9 mouse cellular contexts compared by ENCODE assay signal in the genomic region with DNA sequence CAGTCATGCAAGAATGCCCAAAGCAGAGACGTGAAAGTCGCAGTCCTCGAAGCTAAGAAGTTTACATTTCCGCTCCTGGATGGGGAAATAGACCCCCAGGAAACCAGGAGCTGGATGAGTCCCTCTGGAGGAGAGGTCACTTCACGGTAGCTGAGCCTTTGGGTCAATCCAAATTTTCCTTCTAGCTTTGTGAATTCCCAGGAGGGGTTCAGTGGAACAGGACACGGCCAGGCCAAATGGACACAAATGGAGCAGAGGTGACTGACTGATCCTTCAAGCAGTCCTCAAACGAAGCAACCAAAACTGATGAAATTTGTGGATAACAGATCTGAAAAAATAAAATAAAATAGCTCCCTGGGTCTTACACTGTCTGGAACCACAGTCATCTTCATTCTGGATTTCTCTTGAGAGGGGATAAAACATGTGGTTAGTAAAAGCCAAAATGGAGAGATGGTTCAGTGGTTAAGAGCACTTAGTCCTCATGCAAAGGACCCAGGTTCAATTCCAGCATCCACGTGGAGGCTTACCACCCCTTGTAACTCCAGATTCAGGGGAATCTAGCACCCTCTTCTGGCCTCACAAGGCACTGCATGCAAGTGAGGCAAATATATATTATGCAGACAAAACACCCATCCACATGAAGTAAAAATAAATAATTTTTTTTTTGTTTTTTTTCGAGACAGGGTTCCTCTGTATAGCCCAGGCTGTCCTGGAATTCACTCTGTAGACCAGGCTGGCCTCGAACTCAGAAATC. TPM values are rescaled to one million over a fixed set of nuclear protein-coding genes. Genes with fewer than 3 reads are reported as not detected.
DNase-seq lines count a peak whose midpoint lies in the region; ATAC-seq and TF ChIP-seq lines count a peak whose summit lies in the region.
"Had no signal": no experiment of that assay in that cellular context is flagged by ENCODE, and none has a peak within 500 bp of the region (broad histone marks: within the 10 kb centered on the region; RNA-seq: fewer than 3 reads in every experiment).

No protein-coding gene starts in this region.

- no peak for TF ChIP-seq EP300 in stomach, postnatal 0 days (optimal IDR thresholded peaks at IDR 0.05)

- TF ChIP-seq CTCF in bone marrow macrophage, adult 2 months (IDR thresholded peaks at IDR 0.05; ENCODE audit: low read depth, low read length): 0 out of 2 replicates have a peak, but pooled peaks have one; percentile 5
- peak; percentile 75 for TF ChIP-seq CTCF in stomach, postnatal 0 days (IDR thresholded peaks at IDR 0.05; ENCODE audit: low read depth)

- no peaks in the 10 kb centered on the region for H3K27me3 ChIP-seq in kidney, embryonic 14.5 days (ENCODE audit: control insufficient read depth, insufficient read depth, low read length)
- no peaks in the 10 kb centered on the region for H3K27me3 ChIP-seq in stomach, postnatal 0 days (ENCODE audit: control insufficient read depth, insufficient read depth, low read length)

- no peak for TF ChIP-seq POLR2A in bone marrow macrophage, adult 2 months (IDR thresholded peaks at IDR 0.05; ENCODE audit: borderline replicate concordance, low read depth, low read length)

- H3K4me2 ChIP-seq in kidney, embryonic 14.5 days (replicated peaks; ENCODE audit: low read depth, low read length): no peak overlapping the region
- no peak overlapping the region for H3K4me2 ChIP-seq in stomach, postnatal 0 days (replicated peaks; ENCODE audit: low read depth)

- in situ Hi-C loops in ES-E14 (cut with MboI; ENCODE audit: low sequenced_read_pairs in 2 of 2, unreplicated experiment in 2 of 2): no loop called here

- no peaks in the 10 kb centered on the region for H3K4me1 ChIP-seq in kidney, embryonic 14.5 days (ENCODE audit: control insufficient read depth, insufficient read depth, low read length)
- H3K4me1 ChIP-seq in ES-E14 (ENCODE audit: control insufficient read depth in 2 of 2, insufficient read depth in 2 of 2, low read length in 2 of 2, poor library complexity in 1 of 2): peaks cover 0 to 12% of the 10 kb centered on the region in 2 experiments; a peak in 3 of 4 replicates
- peaks cover 4% of the 10 kb centered on the region; the same call in 1 of the 2 replicates for H3K4me1 ChIP-seq in bone marrow macrophage, adult 2 months (ENCODE audit: control insufficient read depth, insufficient read depth, low read length)
- no peaks in the 10 kb centered on the region for H3K4me1 ChIP-seq in stomach, postnatal 0 days (replicated peaks; ENCODE audit: control insufficient read depth, insufficient read depth)

- no peak overlapping the region for H3K9ac ChIP-seq in kidney, embryonic 14.5 days (ENCODE audit: low read depth, low read length)
- peak overlapping the region; percentile 51; the same call in 1 of the 2 replicates for H3K9ac ChIP-seq in ES-E14 (ENCODE audit: insufficient read depth, low read depth, low read length, poor library complexity, severe bottlenecking)
- no peak overlapping the region for H3K9ac ChIP-seq in stomach, postnatal 0 days (ENCODE audit: low read length)

- DNase-seq in kidney, adult 18-20 months: peak; percentile 68
- no peak for DNase-seq in ES-E14 (ENCODE audit: low read depth, low spot score)
- DNase-seq in lung, adult 18-20 months: peak; percentile 41 to 64
- peak; percentile 52 for DNase-seq in stomach, postnatal 0 days (ENCODE audit: low spot score)
- DNase-seq in urinary bladder, postnatal 4 days (ENCODE audit: low spot score in 2 of 2): no peak
- DNase-seq in left cerebral cortex, adult 9 months (ENCODE audit: low spot score in 2 of 2): no peak

- H3K36me3 ChIP-seq in kidney, embryonic 14.5 days (ENCODE audit: control insufficient read depth, insufficient read depth, low read length): no peaks in the 10 kb centered on the region
- H3K36me3 ChIP-seq in ES-E14 (ENCODE audit: control insufficient read depth, insufficient read depth, low read length, poor library complexity, severe bottlenecking): no peaks in the 10 kb centered on the region
- H3K36me3 ChIP-seq in stomach, postnatal 0 days (ENCODE audit: control insufficient read depth, insufficient read depth, low read length): no peaks in the 10 kb centered on the region

- no peak overlapping the region for H3K4me3 ChIP-seq in kidney, embryonic 14.5 days (ENCODE audit: low read length)
- no peak overlapping the region for H3K4me3 ChIP-seq in ES-E14 (ENCODE audit: insufficient read depth in 1 of 2, low read depth in 1 of 2, low read length in 2 of 2, poor library complexity in 1 of 2, severe bottlenecking in 1 of 2)
- no peak overlapping the region for H3K4me3 ChIP-seq in bone marrow macrophage, adult 2 months (ENCODE audit: insufficient read depth, low read length)
- H3K4me3 ChIP-seq in stomach, postnatal 0 days (ENCODE audit: low read depth, low read length): no peak overlapping the region

- no peaks in the 10 kb centered on the region for H3K9me3 ChIP-seq in kidney, embryonic 14.5 days (ENCODE audit: control insufficient read depth, low read length)
- no peaks in the 10 kb centered on the region for H3K9me3 ChIP-seq in ES-E14 (ENCODE audit: control insufficient read depth, insufficient read depth, low read depth, low read length)
- H3K9me3 ChIP-seq in stomach, postnatal 0 days (ENCODE audit: control insufficient read depth, low read length): no peaks in the 10 kb centered on the region

- no peak for ATAC-seq in kidney, embryonic 14.5 days (ENCODE audit: low FRiP score, low TSS enrichment)
- no peak for ATAC-seq in stomach, postnatal 0 days (ENCODE audit: low FRiP score, low TSS enrichment)

- 58% methylated on average over 10 of the region's 10 CpGs for WGBS in kidney, embryonic 14.5 days
- 61% methylated on average over 10 of the region's 10 CpGs for WGBS in stomach, postnatal 0 days

- no peak overlapping the region for H3K27ac ChIP-seq in kidney, embryonic 14.5 days (ENCODE audit: low read depth, low read length)
- H3K27ac ChIP-seq in ES-E14 (ENCODE audit: insufficient read depth, low read depth, low read length, poor library complexity, severe bottlenecking): no peak overlapping the region
- H3K27ac ChIP-seq in bone marrow macrophage, adult 2 months (ENCODE audit: insufficient read depth, low read depth, low read length): no peak overlapping the region
- no peak overlapping the region for H3K27ac ChIP-seq in stomach, postnatal 0 days (replicated peaks)
- H3K27ac ChIP-seq: macrophage had no signal

TF ChIP-seq in ES-E14, 5 proteins besides CTCF, POLR2A, EP300 and RAD21:
- TF ChIP-seq ZC3H11A (IDR thresholded peaks at IDR 0.05; ENCODE audit: borderline replicate concordance, low read depth, low read length) (peak; percentile 71), MAFK (IDR thresholded peaks at IDR 0.05; ENCODE audit: insufficient read depth, low read depth, low read length) (no peak)

RNA-seq across cellular contexts. Expression of a gene that starts 11.4 kb away (rescaled TPM):
- 40.2 and 42.4 TPM in 2 replicates for polyA plus RNA-seq in kidney, embryonic 14.5 days (2014; fragmentation: Nextera tagmentation; extraction: Ambion mirVana)
- total RNA-seq in ES-E14 (2012; rRNA removed): 9.2 and 9.9 TPM in 2 replicates
- 13.5 and 15.3 TPM in 2 replicates for polyA plus RNA-seq in bone marrow macrophage, adult 2 months (2012; ENCODE audit: insufficient read depth, insufficient read length, missing spikeins)
- polyA plus RNA-seq in stomach, postnatal 0 days (2015; fragmentation: Nextera tagmentation; extraction: Ambion mirVana): 17.3 and 20.3 TPM in 2 replicates

RNA-seq across cellular contexts. Expression of a gene that starts 15.1 kb away (rescaled TPM):
- polyA plus RNA-seq in kidney, embryonic 14.5 days (2014; fragmentation: Nextera tagmentation; extraction: Ambion mirVana): 60.7 and 129 TPM in 2 replicates
- 134 and 168 TPM in 2 replicates for total RNA-seq in ES-E14 (2012; rRNA removed)
- 34.5 and 37.5 TPM in 2 replicates for polyA plus RNA-seq in bone marrow macrophage, adult 2 months (2012; ENCODE audit: insufficient read depth, insufficient read length, missing spikeins)
- 52.7 and 59.2 TPM in 2 replicates for polyA plus RNA-seq in stomach, postnatal 0 days (2015; fragmentation: Nextera tagmentation; extraction: Ambion mirVana)

RNA-seq across cellular contexts. Expression of a gene that starts 17.8 kb away (rescaled TPM):
- 30.8 and 35.1 TPM in 2 replicates for polyA plus RNA-seq in kidney, embryonic 14.5 days (2014; fragmentation: Nextera tagmentation; extraction: Ambion mirVana)
- 63.9 and 77.9 TPM in 2 replicates for total RNA-seq in ES-E14 (2012; rRNA removed)
- polyA plus RNA-seq in bone marrow macrophage, adult 2 months (2012; ENCODE audit: insufficient read depth, insufficient read length, missing spikeins): 4.5 and 6.5 TPM in 2 replicates
- polyA plus RNA-seq in stomach, postnatal 0 days (2015; fragmentation: Nextera tagmentation; extraction: Ambion mirVana): 10.5 and 11.6 TPM in 2 replicates

RNA-seq across cellular contexts. Expression of a gene that starts 27.1 kb away (rescaled TPM):
- 317 and 358 TPM in 2 replicates for polyA plus RNA-seq in kidney, embryonic 14.5 days (2014; fragmentation: Nextera tagmentation; extraction: Ambion mirVana)
- total RNA-seq in ES-E14 (2012; rRNA removed): 82.9 and 125 TPM in 2 replicates
- polyA plus RNA-seq in bone marrow macrophage, adult 2 months (2012; ENCODE audit: insufficient read depth, insufficient read length, missing spikeins): 499 and 511 TPM in 2 replicates
- 363 and 370 TPM in 2 replicates for polyA plus RNA-seq in stomach, postnatal 0 days (2015; fragmentation: Nextera tagmentation; extraction: Ambion mirVana)

RNA-seq across cellular contexts. Expression of a gene that starts 27.1 kb away (rescaled TPM):
- 26.6 and 27.8 TPM in 2 replicates for polyA plus RNA-seq in kidney, embryonic 14.5 days (2014; fragmentation: Nextera tagmentation; extraction: Ambion mirVana)
- 10.0 and 11.0 TPM in 2 replicates for total RNA-seq in ES-E14 (2012; rRNA removed)
- 10.5 and 11.2 TPM in 2 replicates for polyA plus RNA-seq in bone marrow macrophage, adult 2 months (2012; ENCODE audit: insufficient read depth, insufficient read length, missing spikeins)
- 58.2 and 61.4 TPM in 2 replicates for polyA plus RNA-seq in stomach, postnatal 0 days (2015; fragmentation: Nextera tagmentation; extraction: Ambion mirVana)

Comparison
In these comparisons a context has a peak if more than half of its experiments do, and no peak if none do; other contexts are left out.
1. DNase-seq: peak in kidney, adult 18-20 months (single experiment), lung, adult 18-20 months (2 of 2) and stomach, postnatal 0 days (single experiment); none in ES-E14 (single experiment), urinary bladder, postnatal 4 days (0 of 2) and left cerebral cortex, adult 9 months (0 of 2).